Mouse (Mus musculus) layer of hippocampus, adult 11-12 months (tissue): ENCODE results near the gene Nr4a1.

Experiments
- DNase-seq: peaks from one replicate; pipeline ENCODE4 v3.0.0; 2022; ENCODE audit warnings: low spot score

Nr4a1 gene

DNA sequence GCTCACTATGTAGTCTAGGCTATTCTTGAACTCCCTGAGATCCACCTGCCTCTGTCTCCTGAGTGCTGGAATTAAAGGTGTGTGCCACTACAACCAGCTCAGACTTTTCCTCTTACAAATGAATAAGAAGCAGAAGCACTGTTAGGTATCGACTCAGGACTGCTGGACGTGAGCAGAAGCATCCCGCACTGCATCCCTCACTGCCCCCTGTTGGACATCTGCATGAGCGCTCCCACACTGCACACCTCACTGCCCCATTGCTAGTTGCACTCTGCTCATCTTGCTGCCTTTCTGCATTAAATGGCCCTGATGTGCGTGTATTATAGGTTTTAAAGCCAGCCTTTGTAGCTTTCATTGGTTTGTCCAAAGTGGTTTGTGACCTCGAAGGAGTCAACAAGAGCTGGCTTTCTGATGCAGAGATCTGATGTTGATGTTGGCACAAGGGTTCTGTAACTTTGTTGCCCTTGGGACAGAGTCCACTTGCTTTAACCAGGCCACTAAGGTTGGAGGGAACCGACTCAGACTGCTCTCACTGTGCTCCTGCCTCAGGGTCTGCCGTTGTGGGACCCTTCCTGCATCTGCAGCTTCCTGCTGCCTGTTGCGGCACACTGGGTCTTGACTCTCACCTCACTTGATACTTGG, 32.2 kb downstream of the Nr4a1 start:
- DNase-seq, result no peak

DNA sequence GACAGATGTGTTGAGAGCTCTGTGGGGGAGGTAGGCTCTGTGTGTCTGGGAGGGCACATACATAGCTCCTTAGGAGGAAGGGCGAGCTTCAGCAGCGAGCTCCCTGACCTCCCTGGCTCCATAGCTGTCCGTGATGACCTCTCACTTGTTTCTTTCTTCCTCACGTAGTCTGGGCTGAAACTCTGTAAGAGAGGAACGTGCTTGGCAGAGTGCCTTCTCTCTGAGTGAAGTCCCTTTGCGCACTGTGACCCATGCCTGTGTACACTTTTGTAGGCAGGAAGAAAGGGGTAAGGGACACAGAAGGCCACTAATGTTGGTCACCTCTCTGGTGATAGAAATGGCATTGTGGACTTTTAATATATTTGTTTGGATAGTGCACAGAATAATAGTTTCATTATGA, 33.3 kb downstream of the Nr4a1 start:
- DNase-seq, result no peak

DNA sequence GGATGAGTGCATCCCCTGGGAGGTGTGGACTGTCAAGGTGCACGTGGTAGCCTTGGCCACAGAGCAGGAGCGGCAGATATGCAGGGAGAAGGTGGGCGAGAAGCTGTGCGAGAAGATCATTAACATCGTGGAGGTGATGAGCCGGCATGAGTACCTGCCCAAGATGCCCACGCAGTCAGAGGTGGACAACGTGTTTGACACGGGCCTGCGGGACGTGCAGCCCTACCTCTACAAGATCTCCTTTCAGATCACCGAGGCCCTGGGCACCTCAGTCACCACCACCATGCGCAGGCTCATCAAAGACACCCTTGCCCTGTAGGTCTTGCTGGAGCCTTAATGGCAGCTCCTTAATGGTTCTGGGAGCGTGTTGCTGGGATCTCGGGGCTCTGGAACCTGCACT, 36.3 kb downstream of the Nr4a1 start:
- DNase-seq, result no peak

DNA sequence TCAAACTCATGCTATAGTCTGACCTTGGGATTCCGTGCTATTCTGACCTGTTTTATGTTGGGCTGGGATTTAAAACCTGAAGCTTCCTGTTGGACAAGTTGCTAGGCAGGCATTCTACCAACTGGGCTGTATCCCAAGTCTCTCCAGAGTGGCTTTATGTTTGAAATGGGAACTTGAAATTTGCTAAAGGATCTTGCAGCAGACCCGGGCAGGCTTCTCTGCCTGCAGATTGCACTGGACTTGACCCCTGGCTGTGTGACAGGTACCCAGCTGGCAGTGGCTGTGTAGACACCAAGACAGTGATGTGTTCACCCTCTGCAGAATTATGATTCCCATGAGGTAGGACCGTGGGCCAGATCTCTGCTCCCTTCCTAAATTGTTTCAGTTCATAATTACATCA, 37.9 kb downstream of the Nr4a1 start:
- DNase-seq, result no peak

DNA sequence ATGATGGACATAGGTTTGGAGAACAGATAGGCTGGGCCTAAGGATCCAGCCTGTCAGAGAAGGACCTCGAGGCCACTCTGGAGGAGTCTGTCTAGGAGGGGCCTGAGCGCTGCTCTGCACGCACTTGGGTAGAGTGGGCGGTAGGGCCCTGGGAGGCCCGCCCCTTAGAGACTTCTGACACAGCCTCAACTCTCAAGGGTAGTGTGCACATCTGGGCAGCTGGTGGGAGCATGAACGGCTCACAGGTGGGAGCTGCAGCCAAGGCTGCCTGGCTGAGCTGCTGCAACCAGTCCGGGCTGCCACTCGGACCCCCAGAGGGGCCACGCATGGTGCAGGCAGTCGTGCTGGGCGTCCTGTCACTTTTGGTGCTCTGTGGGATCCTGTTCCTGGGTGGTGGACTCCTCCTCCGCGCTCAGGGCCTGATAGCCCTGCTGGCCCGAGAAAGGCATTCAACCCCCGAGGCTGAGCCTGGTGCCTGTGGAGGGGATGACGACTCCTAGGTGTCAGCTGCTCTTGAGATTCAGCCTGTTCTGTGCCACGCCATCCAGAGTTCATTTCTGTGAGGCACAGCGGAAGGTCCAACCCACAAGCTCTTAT, 39.1 kb downstream of the Nr4a1 start, which contains the start of gene 6030408B16Rik:
6030408B16Rik (plus strand) TSS at position 188 of the 597 bp plus-strand sequence.
- DNase-seq, result no peak

DNA sequence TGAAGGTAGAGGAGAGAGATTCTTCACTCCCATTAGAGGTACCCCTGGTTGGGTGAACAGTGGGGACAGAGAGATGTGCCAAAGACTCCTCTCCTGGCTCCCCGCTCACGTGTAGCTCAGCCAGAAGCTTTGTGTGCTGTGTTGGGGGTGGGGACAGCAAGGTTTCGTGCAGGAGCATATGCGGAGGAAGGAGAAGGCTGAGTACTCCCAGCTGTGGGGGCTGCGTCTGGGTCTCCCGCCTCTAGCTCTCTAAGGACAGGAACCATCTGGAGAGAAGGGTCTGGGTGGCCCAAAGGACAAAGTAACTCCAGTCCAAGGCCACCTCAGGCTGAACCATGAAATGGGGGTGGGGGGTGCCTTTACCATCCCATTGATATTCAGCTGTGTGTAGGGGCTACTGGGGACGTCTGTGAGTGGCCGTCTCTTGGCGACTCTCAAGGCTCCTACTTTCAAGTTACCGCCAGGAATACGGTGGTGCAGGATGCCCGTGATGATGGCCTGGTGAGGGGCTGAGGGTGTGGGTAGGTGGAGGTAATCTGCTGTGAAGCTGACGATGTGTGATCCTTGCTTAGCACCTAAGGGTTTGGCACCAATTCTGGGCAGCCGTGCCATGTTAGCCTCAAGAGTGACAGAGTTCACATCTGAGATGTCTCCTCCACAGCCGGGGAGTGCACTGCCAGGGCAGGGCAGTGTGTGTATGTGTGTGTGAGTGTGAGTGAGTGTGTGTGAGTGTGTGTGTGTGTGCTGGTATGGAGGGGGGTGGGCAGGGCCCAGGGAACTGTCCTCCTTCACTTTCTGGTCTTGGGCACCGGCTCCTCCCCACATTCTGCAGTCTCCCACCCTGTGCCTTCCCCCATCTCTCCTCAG, 40.2 kb downstream of the Nr4a1 start:
- DNase-seq, result no peak

DNA sequence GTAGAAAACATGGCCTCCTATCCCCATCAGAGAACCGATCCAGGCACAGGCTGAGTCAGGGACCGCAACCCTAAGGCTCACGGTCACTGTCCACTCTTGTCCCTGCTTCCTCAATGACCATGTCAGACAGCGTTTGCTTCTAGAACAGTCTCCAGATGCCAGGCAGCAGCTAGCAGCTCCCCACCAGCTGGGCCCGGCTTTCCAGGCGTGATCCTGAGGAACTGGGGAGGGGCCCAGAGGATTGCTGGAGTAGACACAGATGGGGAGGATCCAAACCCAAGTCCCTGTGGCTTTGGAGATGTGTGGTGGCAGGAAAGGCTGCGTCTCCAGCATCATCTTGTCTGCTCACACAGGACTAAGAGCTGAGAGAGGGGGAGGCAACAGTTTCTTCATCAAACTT, 41.0 kb downstream of the Nr4a1 start:
- DNase-seq, result no peak

DNA sequence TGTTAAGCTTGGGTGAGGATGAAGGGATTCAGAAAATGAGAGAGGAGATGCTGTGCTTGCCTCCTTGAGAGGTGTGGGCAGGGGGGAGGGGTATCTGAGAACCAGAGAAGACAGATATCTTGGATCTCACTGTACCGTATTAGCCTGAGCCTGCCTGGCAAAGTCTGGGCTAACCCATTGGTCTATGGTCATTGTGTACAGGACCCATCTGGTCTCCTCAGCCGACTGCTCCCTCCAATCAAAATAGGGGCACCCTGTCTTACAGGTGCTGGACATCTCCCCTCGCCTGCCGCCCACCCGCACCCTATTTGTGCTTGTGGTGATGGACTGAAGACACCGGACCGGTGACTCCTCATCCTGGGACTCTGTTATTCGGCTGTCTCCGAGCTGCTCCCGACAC, 41.5 kb downstream of the Nr4a1 start:
- DNase-seq, result no peak

DNA sequence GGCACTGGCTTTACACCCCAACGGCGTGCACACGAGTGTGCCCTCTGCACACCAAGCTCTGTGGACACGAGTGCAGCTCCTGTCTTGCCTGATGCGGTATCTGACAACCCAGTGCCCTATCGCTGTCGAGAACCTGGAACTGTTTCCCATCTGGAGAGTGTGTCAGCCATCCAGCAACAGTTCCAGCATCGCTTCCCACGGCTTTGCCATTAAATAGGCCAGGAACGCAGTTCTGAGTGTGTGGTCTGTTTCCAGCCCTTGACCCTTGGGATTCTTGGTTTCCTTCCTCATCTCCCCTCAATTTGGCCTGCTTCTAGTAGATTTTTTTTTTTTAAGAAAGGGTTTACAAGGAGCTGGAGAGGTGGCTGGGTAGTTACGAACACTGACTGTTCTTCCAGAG, 42.0 kb downstream of the Nr4a1 start:
- DNase-seq, result no peak

DNA sequence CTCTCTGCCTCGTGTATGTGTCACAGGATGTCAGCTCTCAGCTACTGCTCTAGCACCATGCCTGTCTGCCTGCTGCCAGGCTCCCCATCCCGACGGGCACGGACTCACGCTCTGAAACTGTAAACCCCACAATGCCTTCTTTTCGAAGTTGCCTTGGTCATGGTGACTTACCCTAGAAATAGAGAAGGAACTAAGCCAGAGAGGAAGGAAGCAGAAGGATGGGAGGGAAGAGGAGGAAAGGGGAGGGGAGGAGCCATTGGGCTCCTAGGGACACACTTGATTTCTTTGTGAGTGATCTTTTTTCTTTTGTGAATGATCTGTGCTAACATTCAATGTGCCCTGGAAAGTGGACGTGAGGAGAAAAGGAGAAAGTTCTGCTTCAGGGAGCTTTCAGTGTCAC, 43.9 kb downstream of the Nr4a1 start:
- DNase-seq, result no peak

DNA sequence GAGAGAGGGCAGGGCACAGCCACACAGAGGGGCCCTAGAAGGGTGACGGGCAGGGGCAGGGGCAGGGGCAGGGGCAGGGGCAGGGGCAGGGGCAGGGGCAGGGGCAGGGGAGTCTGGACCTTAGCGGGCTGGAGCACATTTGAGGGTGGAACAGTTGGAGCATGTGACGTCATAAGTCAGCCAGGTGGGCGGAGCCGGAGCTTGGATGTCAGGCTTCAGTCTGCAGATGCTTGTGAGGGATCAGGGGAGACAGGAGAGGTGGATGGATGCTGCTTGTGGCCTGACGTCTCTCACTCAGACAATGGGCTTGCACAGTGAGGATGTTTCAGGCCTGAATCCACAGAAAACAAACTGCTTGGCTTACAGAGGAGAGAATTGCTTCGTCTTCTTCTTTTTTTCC, 44.5 kb downstream of the Nr4a1 start:
- no peak for DNase-seq

DNA sequence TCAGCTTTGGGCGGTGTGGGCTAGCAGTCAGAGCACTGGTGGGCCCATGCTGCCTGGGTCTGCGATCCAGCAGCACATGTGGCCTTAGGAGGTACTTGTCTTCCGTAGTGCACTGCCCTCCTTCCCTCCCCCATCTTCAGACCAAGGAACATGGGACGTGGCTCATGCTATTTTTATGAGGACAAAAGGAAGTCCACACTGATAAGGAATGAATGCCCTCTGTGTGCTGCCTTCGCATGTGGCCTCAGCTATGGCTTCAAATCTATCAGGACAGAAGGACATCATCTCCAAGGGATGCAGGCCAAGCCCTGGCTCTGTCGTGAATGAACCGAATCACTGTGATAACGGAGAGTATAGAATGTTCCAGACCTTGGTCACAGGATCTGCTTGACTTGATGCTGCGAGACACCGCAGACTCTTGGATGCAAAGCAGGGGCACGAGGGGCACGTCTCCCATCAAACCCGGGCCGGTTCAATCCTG, 45.5 kb downstream of the Nr4a1 start:
- no peak for DNase-seq

DNA sequence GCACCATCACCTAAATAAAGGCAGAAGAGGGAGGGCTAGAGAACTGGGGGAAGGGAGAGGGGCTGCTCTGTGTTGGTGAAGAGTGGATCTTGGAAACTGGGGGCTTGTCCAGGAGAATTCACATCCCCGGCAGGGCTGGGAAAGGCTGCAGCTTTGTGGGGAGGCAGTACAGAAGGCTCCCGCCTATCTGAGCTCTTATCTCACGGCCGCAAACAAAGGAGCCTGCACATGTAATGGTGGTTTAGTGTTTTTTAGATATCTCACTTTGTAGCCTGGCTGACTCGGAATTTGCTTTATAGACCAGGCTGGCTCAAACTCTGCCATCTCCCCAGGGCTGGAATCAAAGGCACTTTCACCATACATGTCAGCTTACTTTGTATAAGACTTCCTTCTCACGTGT, 46.1 kb downstream of the Nr4a1 start:
- DNase-seq, result no peak

DNA sequence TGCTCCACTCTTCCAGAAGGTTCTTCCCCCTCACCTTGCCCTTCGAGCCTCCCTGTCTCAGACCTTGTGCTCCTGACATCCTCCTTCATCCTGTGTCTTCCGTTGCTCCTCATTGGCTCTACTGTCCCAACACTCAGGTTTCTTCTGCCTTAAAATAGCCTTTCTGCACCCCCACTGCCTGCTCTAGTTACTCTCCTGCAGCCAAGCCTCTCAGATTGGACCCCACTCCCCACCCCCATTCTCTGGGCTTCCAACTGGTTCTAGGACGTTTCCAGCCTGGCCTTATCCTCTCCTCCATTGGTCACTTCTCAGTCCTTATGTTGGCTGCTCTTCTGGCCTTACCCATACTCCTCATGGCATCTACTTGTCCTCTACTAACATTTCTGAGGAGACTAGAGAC, 48.1 kb downstream of the Nr4a1 start:
- DNase-seq, result no peak

DNA sequence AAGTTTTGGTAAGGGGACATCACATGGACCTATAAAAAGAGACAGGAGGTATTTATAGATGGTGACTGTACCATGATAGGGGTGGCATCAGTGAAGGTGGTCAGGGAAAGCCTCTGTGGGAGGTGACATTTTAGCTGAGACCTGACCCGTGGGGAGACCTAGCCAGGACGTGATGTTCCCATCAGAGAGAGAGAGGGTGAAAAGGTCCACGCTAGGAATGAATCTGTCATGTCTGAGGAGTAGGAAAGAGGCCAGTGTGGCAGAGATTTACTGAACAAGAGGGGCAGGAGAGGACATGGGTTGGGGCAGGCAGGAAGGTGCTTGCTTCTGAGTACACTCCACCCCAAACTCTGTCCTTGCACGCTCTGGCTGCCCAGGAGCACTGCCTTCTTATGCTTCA, 49.8 kb downstream of the Nr4a1 start:
- no peak for DNase-seq

DNA sequence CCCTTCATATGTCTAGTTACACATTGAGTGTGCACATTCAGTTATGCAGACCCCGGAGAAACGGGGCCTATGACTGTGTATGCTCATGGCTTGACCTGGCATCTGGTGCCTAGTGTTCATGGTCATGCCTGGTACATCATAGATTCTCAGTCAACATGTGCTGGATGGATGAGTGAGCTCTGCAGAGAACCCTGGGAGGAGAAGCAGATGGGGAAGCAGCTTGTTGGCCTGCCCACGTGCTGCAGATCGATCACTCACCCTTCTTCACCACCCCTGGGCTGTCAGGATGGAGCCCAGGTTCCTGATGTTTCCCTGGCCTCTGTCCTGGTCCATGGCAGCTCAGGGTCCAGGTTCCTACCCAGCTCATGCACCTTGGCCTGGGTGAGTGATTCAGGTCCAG, 52.4 kb downstream of the Nr4a1 start:
- peak; percentile 67 for DNase-seq

DNA sequence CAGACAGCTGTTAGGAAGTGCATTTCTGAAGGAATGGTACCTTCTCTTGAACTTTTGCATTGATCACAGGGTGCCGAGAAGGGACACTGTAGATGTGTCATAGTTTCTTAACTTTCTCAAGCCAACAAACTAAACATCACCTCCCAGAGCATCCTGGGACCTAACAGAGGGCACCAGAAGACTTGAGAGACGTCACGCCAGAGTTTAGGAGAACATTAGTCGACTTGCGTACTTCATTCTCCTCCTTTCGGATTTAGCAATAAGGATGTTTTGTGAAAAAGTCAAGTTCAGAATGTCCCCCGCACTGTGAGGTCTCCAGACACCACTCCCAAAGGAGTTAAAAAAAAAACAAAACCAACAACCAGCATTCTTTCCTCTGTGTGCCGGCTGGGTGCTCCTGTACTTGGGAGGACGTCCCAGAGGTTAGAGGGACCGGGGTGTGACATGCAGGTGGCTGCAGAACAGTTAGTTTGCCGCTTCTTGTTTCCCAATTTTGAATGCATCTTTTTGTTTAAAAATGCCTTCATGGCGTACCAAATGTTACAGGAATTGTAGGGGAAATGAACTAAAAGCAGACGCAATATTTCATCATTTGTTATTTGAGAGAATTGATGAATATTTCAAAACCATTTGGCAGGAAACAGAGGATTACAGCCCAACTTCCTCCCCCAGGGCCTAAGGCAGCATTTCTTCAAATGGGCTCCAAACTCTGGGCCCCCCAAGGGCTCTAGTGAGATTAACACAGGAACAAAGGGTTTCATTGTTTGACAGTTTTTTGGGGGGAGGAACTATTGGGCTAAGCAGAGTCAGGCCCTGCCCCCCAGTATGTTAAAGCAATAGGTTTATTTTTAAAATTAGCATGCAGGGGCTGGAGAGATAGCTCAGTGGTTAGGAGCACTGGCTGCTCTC, 54.6 kb downstream of the Nr4a1 start:
- no peak for DNase-seq

DNA sequence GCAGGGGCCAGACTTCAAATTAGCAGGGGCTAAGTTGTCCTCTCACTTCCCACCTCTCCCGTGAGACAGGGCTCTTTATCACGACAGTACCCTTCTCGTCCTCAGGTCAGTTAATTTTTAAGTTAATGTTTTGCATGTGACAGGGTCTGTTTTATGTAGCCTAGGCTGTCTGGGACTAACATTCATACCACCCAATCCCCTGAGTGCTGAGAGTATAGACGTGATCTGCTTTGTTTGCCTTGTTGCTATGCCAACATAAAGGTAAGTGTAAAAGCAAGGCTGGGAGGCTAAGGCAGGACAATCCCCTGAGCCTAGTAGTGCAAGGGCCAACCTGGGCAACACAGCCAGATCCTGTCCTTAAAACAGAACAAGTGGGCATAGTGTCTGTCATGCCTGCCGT, 55.4 kb downstream of the Nr4a1 start:
- no peak for DNase-seq

DNA sequence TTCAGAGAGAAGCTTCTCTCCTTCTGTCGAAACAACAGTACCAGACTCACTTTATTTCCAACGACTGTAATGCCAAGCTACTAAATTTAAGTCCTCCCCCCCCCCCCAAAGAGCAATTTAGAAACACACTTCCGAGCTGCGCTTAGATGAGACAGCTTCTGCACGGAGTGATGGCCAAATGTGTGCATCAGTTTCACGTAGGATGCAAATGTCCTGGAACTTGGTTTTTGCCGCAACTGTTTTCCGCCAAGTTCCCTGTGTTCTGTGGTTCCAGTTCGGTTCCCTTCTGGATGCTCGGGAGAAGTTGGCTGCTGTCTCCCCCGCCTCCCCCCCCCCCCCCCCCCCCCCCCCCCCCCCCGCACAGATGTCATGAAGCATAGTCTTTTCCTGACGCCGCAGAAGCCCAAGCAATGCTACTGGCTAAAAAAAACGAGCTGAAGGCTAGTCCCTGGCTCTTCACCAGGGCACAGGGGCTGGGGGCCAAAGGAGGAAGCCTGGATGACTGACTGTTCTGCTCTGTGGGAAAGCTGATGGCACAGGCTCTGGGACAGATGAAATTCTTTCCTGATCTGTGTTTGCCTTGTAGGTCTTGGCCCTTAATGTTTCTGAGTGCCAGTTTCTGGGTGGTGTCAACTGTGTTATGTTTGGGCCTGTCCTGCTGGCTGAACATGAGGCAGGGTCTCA, 57.2 kb downstream of the Nr4a1 start:
- DNase-seq, result peak; percentile 52

DNA sequence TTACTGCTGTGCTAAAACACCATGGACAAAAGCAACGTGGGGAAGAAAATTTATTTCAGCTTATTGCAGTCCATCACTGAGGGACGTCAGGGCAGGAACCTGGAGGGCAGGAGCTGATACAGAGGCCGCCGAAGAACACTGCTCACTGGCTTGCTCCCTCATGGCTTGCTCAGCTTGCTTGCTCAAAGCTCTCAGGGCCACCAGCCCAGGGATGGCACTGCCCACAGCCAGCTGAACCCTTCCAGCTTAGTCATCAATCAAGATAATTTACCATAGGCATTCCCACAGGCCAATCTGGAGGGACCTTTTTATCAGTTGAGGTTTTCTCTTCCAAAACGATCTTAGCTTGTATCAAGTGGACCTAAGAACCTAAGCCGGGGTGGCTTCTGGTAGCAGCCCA, 57.9 kb downstream of the Nr4a1 start:
- no peak for DNase-seq

DNA sequence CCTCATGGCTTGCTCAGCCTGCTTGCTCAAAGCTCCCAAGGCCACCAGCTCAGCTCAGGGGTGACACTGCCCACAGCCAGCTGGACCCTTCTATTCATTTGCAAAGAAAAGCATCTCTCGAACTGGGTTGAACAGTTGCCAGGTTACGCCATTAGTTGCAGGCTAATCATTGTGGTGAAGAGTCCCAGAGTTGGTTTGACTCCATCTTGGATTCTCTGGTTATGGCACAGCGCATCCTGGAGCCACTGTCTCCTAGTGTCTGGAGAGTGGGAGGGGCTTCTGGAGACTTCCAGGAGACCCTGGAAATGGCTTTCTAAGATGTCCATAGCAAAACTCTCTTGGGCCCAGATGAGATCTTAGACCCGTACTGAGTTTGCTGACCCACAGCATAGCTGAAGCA, 61.3 kb downstream of the Nr4a1 start:
- DNase-seq, result no peak

DNA sequence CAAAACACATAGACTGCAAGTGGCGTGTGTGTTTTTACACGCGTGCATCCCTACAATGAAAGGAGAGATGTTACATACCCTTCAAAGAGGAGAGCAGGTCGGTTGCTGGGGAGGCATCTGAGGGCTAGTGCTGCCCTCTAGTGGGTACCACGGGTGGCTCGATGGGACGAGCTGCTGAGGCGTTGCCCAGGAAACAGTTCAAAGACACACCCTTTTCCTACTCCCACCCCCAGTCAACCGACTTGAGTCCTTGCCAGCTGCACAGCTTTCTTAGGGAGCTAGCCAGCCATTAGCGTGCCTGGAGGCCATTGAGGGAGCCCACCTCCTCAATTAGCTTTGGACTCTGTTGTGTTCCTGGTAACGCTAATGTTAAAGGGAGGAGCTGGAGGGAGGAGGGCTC, 61.8 kb downstream of the Nr4a1 start:
- peak; percentile 93 for DNase-seq
